Mouse (Mus musculus) olfactory bulb, adult 2 months (tissue): ENCODE data around the gene Snrpb.

Experiments used
- CTCF ChIP-seq: fragments of 200-500 bp; IDR thresholded peaks from 2 replicates; pipeline ENCODE4 v1.5.1; 2012; ENCODE audit warnings: low read depth, mild to moderate bottlenecking, low read length, moderate library complexity; ENCODE audit not compliant: insufficient read depth
- POLR2A ChIP-seq: fragments of 200-500 bp; IDR thresholded peaks from 2 replicates; pipeline ENCODE4 v1.6.1; 2012; ENCODE audit warnings: mild to moderate bottlenecking, low read depth, low read length, moderate library complexity; ENCODE audit not compliant: insufficient read depth

DNA sequence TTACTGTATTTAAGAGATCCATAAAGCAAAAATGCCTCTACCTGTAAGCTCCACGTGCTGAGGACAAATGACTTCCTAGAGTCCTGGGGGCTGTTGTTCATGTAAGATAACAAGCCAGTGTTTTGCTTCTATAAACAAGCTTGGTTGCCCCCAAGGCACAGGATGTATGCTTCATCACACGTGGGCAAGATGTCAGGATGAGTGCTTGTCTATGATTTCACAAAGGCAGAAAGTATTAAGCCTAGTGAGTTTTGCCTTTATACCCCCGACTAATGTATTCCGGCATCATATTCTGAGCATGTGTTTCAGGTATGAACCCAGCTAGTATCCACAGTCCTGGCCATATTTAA lies 21.1 kb downstream of the Snrpb start:
- TF ChIP-seq CTCF (no peak), POLR2A (no peak)
